Mouse (Mus musculus): ENCODE data around the gene Klrg1.

DNA sequence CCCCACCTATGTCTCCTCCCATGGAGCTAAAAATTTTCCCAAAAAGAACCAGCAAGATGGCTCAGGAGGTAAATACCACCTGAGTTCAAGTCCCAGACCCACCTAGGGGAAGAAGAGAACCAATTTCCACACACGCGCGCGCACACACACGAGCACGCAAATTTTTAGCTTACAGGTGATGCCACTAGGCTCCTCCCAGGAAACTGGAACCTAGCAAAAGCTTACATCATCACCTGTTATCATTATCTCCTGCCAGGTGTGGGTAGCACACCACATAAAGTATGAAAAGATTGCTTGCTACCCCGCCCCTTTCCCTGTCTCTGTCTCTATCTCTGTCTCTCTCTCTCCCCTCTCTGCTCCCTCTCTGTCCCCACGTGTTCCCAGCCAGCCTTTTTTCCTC, 10.4 kb upstream of the Klrg1 start:
- no peak for TF ChIP-seq CTCF (IDR thresholded peaks at IDR 0.05)
- TF ChIP-seq EP300 (IDR thresholded peaks at IDR 0.05): no peak

Data from lung, postnatal 0 days (tissue).